Comparison of ENCODE assay signal across 13 mouse cellular contexts in the genomic region with DNA sequence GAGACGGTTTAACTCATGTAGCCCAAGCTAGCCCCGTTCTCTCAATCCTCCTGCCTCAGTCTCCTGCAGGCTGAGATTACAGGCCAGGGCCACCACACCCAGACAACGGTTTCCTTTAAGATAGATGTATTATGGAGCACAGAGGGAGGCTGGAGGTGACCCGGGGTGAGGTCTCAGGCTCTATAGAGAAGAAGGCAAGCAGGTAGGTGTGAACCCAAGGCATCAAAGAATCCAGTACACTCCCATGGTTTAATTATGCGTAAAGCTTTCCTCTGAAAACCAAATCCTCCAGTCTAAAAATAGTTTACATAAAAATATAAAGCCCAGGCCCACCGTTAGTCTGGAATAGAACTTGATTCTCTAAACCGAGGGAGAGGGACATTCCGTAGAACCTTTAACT.
"Had no signal": no experiment of that assay in that cellular context is flagged by ENCODE, and none has a peak within 500 bp of the region (broad histone marks: within the 10 kb centered on the region; RNA-seq: fewer than 3 reads in every experiment).

No protein-coding gene starts in this region.

- DNase-seq: cerebellum, postnatal 14 days; cerebellum, postnatal 25 days; cerebellum, postnatal 36 days; embryo, embryonic 11 days; forebrain, postnatal 0 days; gastrocnemius, adult 2 months; gastrocnemius, postnatal 10 days; gastrocnemius, postnatal 14 days; gastrocnemius, postnatal 25 days; gastrocnemius, postnatal 36 days; heart, adult 11 months; heart, adult 18-20 months; heart, adult 2 months had no signal
